Mouse (Mus musculus): ENCODE results near the gene Eif2s1. TPM values are rescaled to one million over a fixed set of nuclear protein-coding genes. Genes with fewer than 3 reads are reported as not detected.

Eif2s1 gene
- total RNA-seq, 2 experiments from 2014 or later: 38.8 to 44.9 TPM

DNA sequence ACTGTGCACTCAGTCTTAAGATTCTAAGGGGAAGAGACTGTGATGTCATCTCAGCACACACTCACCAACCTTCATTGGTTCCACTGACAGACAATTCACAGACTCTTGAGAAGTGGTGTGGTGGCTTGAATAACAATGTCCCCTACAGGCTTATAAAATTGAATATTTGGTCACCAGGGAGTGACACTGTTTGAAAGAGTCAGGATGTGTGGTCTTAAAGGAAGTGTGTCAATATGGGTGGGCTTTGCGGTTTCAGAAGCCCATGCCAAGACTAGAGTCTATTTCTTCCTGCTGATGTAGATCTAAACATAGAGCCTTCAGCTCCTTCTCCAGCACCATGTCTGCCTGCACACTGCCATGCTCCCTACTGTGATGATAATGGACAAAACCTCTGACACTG, 36.2 kb downstream of the Eif2s1 start:
- intact Hi-C loops (cut with DNase I): no loop called here
- TF ChIP-seq CTCF (IDR thresholded peaks at IDR 0.05): no peak
- H3K4me3 ChIP-seq: no peak overlapping the region
- no peak overlapping the region for H3K27ac ChIP-seq
- DNase-seq: no peak

DNA sequence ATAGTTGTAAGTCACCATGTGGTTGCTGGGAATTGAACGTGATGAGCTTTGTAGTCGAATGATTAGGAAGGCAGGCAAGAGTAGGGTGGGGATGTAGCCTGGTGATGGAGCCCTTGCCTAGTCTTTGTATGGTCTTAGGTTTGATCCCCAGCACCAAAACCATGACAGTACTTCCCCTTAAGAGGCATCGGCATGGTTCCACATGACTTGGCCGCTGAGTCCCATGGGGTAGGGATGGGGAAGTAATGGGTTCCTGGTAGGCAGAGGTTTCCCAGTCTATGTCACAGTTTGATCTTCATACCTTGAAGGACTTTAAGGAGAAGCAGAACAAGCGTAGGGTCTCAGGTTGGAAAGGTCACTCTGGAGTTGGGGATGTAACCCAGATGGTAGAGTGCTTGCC, 39.8 kb downstream of the Eif2s1 start:
- DNase-seq: no peak
- TF ChIP-seq CTCF (IDR thresholded peaks at IDR 0.05): no peak
- H3K27ac ChIP-seq: no peak overlapping the region
- intact Hi-C loops (cut with DNase I): no loop called here
- no peak overlapping the region for H3K4me3 ChIP-seq

DNA sequence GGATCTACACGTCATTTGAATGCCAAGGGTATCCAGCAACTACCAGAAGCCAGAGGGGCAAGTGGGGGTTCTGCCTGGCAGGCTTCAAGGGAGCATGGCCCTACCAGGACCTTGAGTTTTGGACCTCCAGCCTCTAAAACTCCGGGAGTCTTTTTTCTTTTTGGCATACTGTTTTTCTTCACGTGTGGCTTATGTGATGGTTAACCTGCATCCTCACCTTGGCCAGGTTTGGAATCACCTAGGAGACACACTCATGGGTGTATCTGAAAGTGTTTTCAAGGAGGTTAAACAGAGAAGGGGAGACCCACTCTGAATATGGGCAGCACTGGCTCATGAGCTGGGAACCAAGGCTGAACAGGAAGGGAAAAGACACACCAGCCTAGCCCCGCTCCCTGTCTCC, 41.7 kb downstream of the Eif2s1 start:
- no peak for DNase-seq
- Histone ChIP-seq H3K4me3 (no peak overlapping the region), H3K27ac (no peak overlapping the region)
- TF ChIP-seq CTCF (IDR thresholded peaks at IDR 0.05): no peak
- intact Hi-C loops (cut with DNase I): no loop called here

DNA sequence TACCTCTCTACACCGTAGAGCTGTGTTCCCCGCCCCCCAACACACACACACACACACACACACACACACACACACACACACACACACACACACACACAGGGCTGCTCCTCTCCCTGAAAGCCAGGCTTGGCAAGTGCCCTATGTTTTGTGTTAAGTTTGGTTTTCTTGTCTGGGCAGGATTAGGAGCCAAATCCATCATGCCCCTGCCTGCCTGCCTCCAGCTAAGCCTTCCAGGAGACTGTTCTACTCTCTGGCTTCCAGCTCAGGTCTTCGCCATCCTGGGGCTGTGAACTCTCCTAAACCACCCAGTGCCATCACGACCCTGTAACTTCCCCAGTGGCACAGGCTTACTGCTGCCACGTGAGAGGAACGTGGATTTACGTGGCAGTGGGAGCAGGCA, 42.9 kb downstream of the Eif2s1 start:
- TF ChIP-seq CTCF (IDR thresholded peaks at IDR 0.05): no peak
- Histone ChIP-seq H3K27ac (no peak overlapping the region), H3K4me3 (no peak overlapping the region)
- intact Hi-C loops (cut with DNase I): no loop called here
- no peak for DNase-seq

DNA sequence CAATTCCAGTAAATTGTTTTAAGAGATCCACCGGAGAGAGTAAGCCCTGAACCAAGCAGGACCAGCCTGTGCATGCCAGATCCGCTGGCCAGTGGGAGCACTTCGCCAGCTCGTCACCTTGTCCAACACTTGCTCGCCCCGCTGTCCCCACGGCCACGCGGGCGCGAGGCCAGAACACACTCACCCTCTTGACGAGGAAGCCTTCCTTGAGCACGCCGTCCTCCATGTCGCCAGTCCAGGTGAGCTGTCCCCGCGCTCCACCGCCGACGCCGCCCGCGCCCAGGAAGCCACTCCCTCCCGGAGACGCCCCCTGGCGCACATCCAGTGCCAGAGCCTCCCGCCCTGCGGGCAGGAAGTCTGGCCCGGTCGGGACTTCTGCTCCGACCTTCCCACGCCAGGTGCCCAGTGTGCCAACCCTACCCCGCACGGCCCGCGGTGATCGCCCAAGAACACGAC, 45.1 kb downstream of the Eif2s1 start, which contains the start of gene Plek2:
Gene Plek2 (minus strand): TSS at position 258 of the 456 bp plus-strand sequence.
- peak; percentile 10; the same call in 1 of the 2 replicates for TF ChIP-seq CTCF (IDR thresholded peaks at IDR 0.05)
- intact Hi-C loops (cut with DNase I): no loop called here
- DNase-seq: peak; percentile 79
- Histone ChIP-seq H3K27ac (no peak within 1 kb of the TSS), H3K4me3 (peak within 1 kb of the TSS; percentile 70)

DNA sequence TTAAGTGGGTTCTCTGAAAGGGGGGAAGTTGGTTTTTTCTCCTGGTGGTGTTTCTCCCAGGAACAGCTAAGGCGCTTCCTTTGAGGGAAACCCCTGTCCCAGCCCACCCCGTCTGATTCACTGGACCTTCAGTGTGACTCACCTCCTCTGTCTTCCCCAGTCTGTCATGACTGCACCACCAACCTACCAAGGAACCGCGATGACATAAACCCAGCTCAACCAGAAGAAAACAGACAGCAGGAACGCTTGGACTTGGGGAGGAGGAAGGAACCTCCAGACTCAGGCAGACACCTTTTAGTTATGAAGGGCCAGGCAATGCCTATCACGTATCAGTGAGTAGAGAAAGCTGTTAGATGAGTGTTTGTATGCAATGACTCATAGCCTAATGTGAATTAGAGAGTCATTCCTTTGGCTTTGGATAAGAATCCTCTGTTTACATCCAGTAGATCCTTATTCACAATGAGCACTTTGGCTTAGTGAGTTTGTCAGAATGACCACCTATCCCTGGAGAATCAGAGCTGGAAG, 46.5 kb downstream of the Eif2s1 start:
- Histone ChIP-seq H3K4me3 (no peak overlapping the region), H3K27ac (no peak overlapping the region)
- intact Hi-C loops (cut with DNase I): no loop called here
- DNase-seq: no peak
- no peak for TF ChIP-seq CTCF (IDR thresholded peaks at IDR 0.05)

DNA sequence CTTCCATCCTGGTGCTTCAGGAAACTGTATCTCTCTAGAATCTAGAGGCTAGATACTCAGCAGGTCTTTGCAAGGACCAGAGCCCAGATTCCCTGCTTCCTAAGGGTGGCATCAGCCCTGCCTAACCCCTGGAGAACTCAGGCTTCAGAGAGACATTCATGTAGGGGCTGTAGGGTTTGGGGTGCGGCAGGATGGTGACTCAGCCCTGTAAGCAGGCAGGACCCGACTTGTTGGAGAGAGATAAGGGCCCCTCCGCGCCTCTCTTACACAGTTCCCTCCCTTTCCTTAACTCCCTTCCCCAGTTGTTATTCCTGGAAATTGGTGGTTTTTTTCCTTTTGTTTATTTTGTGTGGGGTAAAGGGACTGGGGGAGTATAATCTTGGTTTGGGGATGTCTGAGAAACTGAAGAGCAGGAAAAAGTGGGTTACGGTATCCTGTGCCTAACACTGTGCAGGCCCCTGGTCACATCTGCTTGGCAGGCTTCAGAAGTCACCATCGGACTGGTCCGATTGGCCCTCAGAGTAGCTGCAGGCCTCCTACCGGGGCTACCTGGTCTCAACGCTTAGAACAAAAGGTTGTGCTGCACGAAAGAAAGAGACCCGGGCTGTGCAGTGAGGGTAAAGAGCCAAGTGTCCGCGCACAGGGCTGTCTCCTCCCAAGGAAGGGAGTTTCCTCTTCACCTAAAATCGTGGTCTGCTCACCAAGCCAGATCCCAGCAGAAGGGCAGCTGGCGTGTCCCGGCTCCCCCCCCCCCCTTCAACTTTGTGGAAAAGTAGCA, 49.3 kb downstream of the Eif2s1 start:
- Histone ChIP-seq H3K4me3 (peak overlapping the region; percentile 67), H3K27ac (no peak overlapping the region)
- no peak for TF ChIP-seq CTCF (IDR thresholded peaks at IDR 0.05)
- DNase-seq: no peak
- intact Hi-C loops (cut with DNase I): no loop called here

DNA sequence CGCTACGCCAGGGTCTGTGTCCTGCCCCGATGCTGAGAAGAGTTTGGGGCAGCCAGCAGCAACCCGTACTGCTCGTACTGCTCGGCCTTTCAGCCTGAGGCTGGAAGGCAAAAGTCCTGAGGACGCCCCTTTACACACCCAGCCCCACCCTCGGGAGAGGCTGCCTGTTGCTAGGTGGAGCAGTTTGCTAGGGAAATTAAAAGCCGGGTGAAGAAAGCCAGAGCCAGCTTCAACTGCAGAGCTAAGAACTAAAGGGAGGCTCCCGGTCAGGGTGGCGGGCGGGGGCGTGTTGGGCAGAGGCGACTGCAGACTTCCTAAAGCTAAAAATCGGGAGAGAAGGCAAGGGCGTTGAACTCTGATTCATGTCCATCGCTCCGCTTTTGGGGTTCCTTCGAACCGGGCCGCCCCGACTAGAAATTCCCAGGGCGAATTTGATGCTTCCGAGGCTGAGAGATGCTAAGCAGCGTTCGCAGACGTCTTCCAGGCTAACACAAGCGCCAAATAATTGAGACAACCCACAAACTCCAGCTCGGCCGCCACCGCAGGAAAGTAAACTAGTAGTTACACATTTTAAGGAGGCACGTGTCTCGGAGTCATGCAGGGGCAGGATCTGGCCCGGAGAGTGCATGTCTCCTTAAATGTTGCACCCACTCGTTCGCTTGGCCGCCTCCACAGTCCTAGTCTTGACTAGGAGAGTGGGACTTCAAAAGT, 50.2 kb downstream of the Eif2s1 start:
- peak; percentile 58 for DNase-seq
- no peak overlapping the region; the same call in 1 of the 2 replicates for H3K27ac ChIP-seq
- H3K4me3 ChIP-seq: peak overlapping the region; percentile 67
- no peak for TF ChIP-seq CTCF (IDR thresholded peaks at IDR 0.05)
- intact Hi-C loops (cut with DNase I): no loop called here

DNA sequence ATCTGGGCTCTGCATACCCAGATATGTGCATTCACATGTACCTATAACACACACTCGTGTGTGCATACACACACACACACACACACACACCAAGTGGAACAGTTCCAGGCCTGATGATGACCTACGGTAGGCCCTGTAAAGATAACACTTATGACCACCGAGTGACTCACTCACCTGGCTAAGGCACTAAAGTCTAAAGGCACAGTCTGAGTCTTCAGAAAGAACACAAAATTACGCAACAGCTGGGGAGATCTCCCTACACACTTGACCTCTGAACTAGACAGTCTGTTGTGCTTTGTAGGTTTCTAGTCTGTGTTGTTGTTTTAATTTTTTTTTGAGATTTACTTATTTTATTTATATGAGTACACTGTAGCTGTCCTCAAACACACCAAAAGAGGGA, 52.8 kb downstream of the Eif2s1 start:
- intact Hi-C loops (cut with DNase I): no loop called here
- H3K27ac ChIP-seq: no peak overlapping the region
- H3K4me3 ChIP-seq: no peak overlapping the region
- no peak for DNase-seq
- TF ChIP-seq CTCF (IDR thresholded peaks at IDR 0.05): no peak

DNA sequence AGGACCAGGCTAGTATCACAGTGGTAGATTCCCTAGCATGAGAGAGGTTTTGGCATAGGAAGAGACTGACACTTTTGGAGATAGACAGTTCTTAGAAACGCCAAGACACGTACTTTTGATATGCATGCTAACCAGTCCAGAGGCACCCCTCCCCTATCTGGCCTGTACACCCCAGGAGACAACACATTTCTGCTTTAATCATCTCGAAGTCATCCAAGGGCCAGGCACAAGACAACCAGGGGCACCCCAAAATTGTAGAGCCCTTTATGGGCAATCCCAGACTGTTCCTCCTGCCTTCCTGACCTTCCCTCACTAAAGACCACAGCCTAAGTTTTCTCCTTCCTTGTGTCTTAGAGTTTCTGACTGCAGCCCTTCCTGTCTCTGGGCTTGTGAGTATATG, 53.9 kb downstream of the Eif2s1 start:
- TF ChIP-seq CTCF (IDR thresholded peaks at IDR 0.05): no peak
- Histone ChIP-seq H3K4me3 (no peak overlapping the region), H3K27ac (no peak overlapping the region)
- DNase-seq: no peak
- intact Hi-C loops (cut with DNase I): loop anchor here (5.0 kb wide), 1 partner anchor 92 kb away; the partner anchor contains the start of gene Tmem229b

DNA sequence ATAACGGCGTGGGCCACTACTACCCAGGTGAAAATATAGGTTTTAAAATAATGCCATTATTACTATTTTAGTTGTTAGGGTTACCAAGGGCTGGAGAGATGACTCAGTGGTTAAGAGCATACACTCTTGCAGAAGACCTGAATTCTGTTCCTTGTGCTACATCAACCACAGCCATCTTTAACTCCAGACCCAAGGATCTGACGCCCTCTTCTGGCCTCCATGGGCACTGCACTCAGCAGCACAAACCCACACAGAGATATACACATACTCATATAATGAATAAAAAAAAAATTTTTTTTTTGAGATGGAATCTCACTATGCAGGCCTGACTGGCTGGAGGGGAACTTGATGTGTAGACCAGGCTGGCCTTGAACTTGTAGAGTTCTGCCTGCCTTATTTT, 54.7 kb downstream of the Eif2s1 start:
- H3K4me3 ChIP-seq: no peak overlapping the region
- no peak for DNase-seq
- H3K27ac ChIP-seq: no peak overlapping the region
- intact Hi-C loops (cut with DNase I): loop anchor here (5.0 kb wide), 1 partner anchor 91 kb away; the partner anchor contains the start of gene Tmem229b
- no peak for TF ChIP-seq CTCF (IDR thresholded peaks at IDR 0.05)

DNA sequence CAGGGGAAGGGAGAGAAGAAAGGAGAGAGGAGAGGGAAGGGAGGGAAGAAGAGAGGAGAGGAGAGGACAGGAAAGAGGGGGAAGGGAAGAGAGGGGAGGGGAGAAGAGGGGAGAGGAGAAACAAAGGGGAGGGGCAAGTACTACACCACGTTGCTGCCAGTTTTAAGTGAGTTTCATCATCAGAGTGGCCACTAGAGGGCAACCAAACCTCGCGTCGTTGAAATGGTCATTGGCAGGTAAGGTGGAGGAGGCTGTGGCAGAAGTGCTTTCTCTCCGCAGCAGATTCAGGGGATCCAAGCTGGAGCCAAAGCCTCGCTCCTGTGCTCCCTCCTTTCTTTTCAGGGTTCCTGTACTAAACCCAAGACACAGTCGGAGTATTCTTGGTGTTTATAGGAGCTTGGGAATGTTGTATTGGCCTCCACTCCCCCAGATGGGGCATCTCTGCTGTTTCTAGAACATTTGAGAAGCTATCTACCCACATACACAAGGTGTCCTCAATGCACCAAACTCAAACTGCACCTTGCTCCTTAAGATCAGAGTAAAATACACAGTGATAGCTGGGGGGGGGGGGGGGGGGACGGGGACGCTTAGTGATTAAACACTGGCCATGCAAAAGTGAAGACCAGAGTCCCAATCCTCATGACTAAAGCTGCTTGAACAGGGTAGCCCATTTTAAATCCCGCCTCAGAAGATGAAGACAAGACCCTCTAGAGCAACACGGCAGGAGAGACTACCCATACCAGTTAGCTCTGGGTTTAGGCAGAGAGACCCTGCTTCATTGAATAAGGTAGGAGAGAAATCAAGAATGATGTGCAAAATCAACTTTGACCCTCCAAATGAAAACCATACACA, 56.8 kb downstream of the Eif2s1 start:
- peak; percentile 81 for DNase-seq
- intact Hi-C loops (cut with DNase I): loop anchor here (1.0 to 5.0 kb wide), 5 partner anchors 68 to 178 kb away; partner anchors contain the start of gene Tmem229b
- no peak overlapping the region for H3K27ac ChIP-seq
- peak overlapping the region; percentile 37 for H3K4me3 ChIP-seq
- peak; percentile 88 for TF ChIP-seq CTCF (IDR thresholded peaks at IDR 0.05)

Measured in gastrocnemius, adult 2 months (tissue).